Mouse (Mus musculus) MN1 (cell line): Measurements from ENCODE around the gene Gimd1.

Experiments
- DNase-seq: peaks from one replicate; pipeline ENCODE4 v3.0.0-alpha.2; 2016; ENCODE audit warnings: low spot score

Gene Gimd1

DNA sequence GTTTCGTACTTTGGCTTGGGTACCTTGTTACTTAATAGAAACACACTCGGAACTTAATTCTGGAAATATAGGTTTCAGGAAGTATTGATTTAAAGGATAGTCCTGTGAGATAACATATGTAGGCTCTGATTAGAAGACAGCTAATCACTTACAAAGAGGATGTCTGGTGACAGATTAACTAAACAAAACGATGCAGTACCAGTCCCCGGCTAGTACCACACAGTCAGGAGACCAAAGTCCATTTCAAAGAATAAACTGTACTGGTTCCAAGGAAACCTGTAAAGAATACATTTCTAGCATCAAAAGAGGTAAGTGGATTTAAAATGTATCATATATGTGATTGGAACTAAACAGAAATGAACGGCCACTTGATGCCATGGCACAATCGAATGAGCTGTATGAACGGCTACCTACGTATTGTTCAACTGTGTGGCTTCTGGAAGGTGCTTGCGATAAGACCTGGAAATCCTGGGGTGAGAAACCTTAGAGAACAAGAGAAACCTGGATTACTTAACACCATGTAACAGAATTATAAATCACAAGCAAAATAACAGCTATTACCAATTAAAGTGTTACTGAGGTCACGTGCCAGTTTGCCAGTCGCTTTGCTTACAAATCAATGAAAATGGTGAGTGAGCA, at the start of gene Gimd1:
Gene Gimd1 (plus strand): TSS at position 220 of the 639 bp plus-strand sequence.
- DNase-seq = no peak

DNA sequence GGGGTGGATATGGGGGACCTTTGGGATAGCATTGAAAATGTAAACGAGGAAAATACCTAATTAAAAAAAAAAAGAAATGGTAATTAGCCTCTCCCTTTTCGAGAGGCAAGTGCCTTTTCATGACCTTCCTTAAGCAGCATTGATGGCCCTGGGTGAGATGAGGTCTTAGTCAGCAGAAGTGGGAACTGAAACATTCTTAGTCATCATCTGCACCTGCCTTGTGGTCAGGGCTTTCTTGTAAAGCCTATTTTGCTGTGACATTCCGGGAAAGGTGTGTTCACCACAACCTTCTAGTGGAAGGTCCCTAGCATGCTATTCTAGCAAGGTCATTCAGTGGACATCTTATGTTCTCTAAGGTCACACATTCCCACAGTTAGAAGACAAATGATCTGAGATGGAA, 48.4 kb upstream of the Gimd1 start:
- DNase-seq = no peak

DNA sequence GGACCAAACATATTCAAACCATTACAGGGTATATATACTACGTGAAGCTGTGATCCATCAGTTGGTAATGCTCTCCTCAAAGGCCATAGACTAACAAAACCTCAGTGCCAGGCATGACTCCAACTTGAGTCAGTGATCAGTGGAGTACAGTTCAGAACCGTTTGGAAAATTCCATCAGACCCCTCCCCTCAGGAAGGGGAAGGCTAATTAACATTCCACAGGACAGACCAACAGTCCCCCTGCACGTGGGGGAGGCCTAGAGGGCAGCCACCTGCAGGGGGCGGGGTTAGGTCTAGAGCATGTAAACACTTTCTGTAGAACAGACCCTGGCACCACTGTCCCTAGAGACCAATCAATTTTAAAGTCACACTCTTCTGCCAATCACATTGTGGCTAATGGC, 47.3 kb upstream of the Gimd1 start:
- DNase-seq = no peak

DNA sequence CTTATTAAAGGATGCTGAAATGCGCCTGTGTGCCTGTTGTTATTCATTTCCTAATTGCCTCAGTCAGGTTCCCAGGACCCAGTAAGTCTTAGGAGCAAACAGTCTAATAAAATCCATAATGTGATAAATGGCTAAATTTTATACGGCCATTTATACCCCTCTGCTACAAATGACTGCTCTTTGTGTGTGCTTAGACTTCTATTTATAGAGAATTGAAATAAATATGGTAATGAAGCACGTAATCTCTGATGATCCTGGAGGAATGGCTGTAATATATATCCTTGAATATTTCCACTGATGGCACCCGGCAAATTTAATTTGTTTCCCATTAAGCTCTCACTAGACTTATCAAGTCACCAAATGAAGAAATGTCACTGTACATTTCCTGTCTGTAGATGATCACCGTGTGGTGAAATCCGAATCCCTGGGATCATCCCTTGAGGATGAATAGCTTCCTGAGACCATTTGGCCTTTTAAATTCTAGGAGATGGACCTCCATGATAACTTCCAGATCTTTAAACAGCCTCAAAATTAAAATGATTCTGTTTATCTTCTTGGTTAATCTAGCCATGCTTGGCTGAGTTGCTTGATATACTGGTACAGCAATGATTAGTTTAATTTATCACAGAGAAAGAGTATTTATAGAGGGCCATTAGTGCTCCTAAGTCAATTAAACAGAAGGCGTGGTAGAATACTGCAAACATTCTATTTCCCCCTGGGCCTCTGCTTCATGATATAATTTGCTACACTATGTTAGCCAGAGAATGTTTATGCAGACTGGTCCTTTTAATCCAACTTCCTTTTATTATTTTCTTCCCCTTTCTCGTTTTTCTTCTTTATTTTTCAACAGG, 44.3 kb upstream of the Gimd1 start:
- DNase-seq = peak; percentile 64

DNA sequence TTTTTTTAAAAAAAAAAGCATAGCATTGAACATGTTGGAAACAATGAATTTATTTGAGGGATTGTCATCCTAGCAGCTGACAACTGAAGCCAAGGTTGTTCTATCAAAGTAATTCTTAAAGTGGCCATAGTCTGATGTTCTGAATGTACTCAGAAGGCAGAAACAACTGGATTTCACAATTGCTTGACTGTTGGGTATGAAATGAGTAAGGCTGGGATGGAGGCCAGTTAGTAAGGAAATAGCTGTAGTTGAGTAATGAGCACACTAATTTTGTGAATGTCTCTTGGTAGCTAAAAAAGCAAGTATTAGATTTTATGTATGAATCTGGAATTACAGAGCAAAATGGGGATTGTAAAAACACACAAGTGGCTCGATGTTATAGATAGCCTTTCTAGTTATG, 41.5 kb upstream of the Gimd1 start:
- DNase-seq = no peak

DNA sequence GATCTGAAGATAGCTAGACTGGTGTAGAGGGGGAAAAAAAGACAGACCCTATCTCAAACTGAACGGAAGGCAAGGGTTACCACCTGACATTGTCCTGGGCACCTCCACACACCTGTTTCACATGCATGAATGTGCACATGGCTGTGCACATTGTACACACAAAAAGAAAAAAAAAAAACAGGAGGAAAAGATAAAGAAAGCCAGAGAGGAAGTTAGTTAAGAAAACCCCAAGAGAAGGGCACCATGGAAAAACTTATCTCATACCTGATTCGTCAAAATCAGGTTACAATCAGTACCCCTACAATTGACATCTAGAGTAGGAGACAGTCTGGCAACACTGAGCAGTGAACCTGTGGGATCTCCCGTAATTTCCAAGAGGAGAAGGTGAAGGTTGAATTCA, 39.6 kb upstream of the Gimd1 start:
- DNase-seq = no peak

DNA sequence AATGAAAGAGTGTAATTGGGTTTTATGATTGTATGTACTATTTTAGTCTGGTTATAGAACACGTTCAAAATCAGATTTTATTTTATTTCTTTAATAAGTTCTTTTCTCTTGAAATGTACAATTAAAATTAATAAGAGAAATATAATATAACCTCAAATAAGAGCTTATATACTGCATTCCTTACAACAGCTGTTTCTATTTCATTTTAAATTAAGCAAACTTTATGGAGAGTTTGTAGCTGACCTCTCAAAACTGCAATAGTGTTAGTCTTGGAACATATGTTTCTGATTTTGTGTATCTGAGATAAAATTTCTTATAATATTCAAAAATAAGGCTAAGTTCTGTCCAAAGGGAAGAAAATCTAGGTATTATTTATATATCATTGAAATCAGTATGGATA, 39.0 kb upstream of the Gimd1 start:
- no peak for DNase-seq

DNA sequence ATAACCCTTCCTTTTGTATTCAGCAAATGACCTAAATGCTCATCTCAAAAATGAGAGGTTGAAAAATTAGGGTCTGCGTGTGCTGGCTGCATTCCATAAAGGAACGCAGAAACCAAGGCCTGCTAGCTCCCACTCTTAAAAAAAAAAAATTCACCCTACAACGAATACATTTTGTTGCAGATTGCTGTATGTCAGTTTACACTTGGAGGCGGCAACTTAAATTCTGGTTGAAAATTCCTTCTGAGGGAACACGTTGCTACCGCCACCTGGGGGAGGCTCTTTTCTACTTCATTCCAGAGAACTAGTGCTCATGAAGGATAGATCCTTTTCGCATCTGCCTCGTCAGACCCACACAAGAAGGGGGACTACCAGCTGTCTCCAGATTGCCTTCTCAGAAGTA, 879 bp upstream of the Gimd1 start:
- no peak for DNase-seq

DNA sequence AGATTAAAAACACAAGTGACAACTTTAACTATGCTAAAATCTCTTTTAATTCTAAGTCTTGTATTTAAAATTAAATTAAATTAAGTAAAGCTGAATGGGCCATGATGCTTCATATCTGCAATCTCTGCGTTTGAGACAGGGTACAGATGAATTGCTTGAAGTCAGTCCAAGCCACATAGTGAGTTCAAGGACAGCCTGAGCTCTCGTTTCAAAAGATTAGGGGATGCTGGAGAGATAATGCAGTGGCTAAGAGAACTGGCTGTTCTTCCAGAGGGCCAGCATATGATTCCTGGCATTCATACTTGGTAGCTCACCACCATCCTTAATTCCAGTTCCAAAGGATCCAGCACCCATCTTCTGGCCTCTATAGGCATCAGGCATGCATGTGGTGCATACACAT, 3.6 kb downstream of the Gimd1 start:
- no peak for DNase-seq

DNA sequence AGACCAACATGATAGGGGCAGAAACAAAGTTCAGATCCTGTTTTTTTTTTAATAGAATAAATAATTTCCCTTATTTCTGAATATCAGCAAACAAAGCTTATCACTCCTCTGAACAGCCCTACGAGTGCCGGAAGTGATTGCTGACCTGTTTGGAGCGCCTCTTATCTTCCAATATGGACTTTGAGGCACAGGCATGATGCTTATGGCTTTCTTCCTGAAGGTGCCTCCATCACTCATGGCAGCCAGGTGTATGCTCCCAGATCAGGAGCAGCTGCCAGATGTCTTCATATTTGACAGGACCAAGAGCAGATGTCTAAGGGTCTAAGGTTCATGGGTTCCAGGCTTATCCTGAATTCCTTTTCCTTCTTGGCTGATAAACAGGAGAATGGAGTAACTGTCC, 7.5 kb downstream of the Gimd1 start:
- DNase-seq = no peak

DNA sequence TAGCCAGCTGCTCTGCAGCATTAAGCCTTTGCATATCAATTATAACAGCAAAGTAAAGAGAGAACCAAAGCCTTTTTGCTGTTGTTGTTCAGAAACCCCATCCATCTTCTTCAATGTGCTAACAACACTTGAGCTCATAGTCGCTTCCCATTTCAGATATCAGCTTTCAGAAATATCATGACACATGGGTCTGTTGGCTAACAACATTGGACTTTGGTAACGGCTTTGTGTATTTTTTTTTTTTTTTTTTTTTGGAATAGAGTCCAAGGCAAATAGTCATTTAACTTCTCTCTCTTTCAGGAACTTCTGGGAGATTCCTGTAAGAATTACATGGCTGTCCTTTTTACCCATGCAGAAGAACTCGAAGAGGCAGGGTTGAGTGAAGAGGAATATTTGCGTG, 14.5 kb downstream of the Gimd1 start:
- no peak for DNase-seq

DNA sequence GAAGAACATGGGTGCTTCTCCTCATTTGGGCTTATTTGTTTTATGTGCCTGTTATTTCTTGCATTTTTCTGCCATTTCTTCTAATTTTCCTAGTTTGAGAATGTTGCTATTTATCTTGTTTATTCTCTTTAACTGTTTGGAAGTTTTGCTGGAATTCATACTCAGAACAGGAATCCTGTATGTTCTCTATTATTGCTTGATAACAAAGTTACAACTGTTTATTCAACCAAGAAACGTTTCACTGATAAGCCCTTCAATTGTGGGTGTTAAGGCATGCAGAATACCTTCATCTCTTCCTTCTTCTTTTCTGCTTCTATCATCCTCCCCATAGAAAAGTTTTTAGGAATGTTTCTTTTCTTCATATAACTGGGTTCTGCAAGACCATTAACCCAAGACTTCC, 17.2 kb downstream of the Gimd1 start:
- DNase-seq = no peak

DNA sequence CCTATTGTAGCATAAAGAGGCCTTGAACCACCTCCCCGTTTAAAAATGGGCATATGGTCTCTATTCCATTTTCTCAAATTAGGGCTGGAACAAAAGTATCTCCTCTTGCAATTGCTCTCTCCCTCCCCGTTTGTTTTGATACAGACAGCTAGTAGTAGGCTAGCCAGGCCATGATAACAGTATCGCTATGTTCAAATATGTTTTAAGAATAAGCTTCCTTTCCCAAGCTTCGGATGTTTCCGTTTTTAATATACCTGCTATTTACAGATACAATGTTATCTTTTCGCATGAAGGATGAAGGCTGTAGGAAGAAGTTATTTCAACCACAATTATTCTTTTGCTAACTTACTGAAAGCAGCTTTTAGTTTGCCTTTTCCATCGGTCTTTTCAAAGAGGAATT, 19.7 kb downstream of the Gimd1 start:
- no peak for DNase-seq

DNA sequence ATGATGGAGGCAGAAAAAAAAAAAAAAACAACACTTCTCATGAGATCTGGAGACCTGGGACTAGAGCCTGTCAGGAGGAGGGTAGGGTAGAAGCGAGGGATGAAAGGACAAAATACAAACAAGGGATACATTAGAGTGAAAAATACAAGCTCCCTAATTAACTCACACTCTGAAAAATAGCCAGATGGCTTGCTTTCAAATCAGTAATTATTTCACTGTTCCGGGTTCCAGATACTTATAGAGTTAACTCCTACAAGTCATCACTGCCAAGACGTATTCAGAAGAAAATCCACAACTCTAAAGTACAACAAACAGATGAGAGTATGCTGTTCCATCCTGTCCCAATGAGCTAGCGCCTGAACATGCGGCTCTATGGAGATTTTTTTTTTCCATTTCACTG, 20.6 kb downstream of the Gimd1 start:
- no peak for DNase-seq

DNA sequence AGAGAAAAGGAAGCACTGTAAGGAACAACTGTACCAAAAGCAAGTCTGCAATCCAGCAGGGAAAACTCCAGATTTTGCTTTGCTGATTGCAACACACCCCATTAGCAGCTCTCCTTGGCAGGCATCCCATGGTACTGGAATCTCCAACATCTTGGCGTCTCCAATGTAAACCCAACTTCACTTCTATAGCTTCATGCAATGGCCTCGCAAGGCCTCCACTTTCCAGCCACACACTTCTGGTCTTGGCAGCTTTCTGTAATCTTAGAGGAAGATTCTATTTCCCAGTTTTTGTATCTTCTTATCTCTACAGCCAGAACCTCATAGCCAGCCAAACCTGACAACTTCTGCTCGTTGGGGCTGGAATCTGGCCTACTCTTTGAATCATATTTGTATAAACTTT, 22.2 kb downstream of the Gimd1 start:
- DNase-seq = peak; percentile 40

DNA sequence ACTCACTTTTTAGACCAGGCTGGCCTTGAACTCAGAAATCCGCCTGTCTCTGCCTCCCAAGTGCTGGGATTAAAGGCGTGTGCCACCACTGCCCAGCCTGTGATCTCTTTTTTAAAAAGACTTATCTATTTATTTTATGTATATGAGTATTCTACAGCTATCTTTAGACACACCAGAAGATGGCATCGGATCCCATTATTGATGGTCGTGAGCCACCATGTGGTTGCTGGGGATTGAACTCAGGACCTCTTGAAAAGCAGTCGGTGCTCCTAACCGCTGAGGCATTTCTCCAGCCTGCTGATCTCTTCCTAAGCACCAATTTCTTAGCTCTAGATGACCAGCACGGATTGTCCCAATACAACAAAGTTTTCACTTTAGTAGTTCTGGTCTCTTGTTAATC, 24.3 kb downstream of the Gimd1 start:
- DNase-seq = no peak

DNA sequence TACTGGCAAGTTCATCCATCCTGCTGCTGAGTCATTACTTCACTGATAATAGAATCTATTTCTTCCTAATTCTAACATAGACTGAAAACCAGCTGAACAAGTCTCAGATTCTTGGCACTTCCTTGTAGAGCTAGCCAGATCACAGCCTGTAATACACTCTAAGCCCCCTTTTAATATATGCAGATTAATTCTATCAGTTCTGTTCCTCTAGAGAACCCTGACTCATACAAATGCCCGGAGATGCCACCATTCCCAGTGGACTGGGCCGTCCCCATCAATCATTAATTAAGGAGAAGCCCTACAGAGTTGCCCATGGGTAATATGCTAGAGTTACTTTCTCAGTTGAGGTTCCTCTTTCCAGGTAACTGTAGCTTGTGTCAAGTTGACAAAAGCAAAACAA, 26.3 kb downstream of the Gimd1 start:
- DNase-seq = no peak

DNA sequence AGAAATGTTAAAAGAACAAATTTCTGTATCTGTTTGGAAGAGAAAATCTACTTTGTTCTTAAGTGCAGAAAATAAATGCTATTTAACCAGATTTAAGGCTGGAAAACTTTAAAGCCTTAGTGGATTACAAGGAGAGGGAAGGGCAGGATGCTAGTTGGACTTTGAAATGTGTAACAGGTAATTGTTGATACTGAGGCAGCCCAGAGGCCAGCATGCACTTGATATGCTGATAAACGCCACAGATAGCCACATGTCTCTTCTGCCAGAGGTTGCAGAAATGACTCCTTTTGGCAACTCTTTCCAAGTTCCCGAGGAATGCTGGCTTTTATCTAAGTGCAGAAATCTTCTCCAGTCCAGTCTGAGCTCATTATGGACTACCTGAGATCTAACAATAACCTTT, 47.9 kb downstream of the Gimd1 start:
- DNase-seq = no peak

DNA sequence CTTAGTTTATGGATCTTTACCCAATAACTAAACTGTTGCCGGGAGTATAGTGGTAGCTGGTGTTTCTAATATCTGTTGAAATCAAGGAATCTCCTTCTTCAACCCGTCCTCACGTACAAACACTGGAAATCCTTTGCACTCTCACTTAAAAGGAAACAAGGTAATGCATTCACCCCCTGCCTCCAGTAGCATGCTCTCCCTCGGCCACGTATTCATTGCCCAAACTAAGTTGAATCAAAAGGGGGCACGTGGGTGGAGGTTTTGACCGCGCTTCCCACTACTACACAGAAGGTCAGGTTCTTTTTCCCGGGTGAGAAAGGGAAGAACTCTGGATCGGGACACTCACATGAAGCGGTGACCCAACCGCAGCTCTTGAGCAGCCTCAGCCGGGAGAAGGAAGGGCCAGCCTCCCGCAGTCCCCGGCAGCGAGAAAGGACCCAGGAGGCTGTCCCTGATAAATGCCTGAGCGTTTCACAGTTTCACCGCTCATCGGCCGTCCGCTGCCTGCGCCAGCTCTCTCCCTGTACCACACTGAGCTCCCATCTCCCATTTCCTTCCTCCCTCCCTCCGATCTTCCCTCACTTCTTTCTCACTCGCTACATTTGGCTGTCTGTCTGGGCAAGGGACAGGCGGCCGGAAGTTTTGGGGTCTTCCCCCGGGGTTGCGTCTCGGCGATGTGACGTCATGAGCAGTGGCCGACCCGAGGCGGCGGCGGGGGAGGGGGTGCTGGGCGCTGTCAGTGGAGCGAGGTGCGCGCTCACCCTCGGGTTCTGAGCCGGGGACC, 54.0 kb downstream of the Gimd1 start, which contains the start of gene Tbck:
Gene Tbck (plus strand): TSS at position 698 of the 784 bp plus-strand sequence.
- peak; percentile 87 for DNase-seq

DNA sequence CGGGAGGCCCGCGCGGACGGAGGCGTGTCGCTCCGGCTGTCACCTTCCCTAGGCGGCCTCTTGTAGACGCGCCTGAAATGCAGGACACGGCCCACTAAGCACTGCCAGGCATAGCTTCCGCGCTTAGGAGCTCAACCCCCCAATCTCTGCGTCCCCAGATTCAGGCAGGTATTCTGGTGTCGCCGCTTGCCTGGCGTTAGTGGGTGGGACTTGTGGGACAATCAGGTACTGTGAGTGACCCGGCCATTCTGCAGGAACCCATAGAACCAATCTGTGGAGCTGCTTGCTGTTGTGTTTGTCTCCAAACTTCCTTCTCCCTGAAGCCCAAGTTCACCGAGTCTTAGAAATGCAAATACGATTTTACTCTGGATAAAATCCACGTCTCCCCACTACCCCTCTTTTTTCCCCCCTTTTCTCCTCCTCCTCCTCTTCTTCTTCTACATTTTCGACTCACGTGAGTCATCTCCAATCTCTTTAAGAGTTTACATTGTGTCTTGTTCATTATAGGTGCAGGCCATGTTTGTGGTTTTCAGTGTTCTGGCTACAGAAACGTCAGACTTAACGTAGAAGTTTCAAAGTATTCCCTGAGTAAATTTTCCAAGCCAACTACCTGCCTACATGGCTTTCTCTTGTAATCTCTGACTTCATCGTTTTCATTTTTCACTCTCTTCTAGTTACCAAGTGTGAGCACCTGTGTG, 54.8 kb downstream of the Gimd1 start, which contains the start of gene Aimp1:
Gene Aimp1 (minus strand): TSS at position 140 of the 698 bp plus-strand sequence.
- peak; percentile 7 for DNase-seq
